Mouse (Mus musculus): ENCODE data around the gene Tmtc1.
A peak's percentile ranks its signal among the peaks of the same experiment; 100 is the strongest.

Gene Tmtc1

GRCm38 (mm10) chr6:148242304-148242703 is 201.9 kb downstream of the Tmtc1 start:
- DNase-seq (ENCODE audit: low read depth, low spot score) = no peak

DNA sequence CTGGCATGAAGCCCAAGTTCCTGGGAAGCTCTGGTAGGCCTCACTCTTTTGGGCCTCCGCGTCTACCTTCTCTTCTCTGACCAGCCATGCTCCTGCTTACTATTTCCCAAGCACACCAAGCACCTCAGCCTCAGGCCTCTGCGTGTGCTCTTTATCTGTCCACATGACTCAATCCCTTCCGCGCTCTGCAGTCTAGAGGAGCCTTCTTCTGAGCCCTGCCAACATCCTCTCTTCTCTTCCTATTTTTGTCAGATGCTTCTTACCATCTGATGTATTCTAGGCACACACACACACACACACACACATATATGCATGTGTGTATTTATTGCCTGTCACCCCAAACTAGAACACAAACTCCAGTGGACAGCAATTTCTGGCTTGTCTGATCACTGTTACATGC is 202.5 kb downstream of the Tmtc1 start:
- no peak for DNase-seq (ENCODE audit: low read depth, low spot score)

GRCm38 (mm10) chr6:148239311-148239710 is 204.9 kb downstream of the Tmtc1 start:
- no peak for DNase-seq (ENCODE audit: low read depth, low spot score)

- DNase-seq (ENCODE audit: low read depth, low spot score) = no peak
These were observed 206.7 kb downstream of the Tmtc1 start for GRCm38 (mm10) chr6:148237453-148237852.

GRCm38 (mm10) chr6:148234105-148234828 is 209.9 kb downstream of the Tmtc1 start:
- DNase-seq (ENCODE audit: low read depth, low spot score) = no peak

GRCm38 (mm10) chr6:148227542-148227941 is 216.6 kb downstream of the Tmtc1 start:
- no peak for DNase-seq (ENCODE audit: low read depth, low spot score)

GRCm38 (mm10) chr6:148222686-148223085 is 221.5 kb downstream of the Tmtc1 start:
- DNase-seq (ENCODE audit: low read depth, low spot score) = no peak

DNA sequence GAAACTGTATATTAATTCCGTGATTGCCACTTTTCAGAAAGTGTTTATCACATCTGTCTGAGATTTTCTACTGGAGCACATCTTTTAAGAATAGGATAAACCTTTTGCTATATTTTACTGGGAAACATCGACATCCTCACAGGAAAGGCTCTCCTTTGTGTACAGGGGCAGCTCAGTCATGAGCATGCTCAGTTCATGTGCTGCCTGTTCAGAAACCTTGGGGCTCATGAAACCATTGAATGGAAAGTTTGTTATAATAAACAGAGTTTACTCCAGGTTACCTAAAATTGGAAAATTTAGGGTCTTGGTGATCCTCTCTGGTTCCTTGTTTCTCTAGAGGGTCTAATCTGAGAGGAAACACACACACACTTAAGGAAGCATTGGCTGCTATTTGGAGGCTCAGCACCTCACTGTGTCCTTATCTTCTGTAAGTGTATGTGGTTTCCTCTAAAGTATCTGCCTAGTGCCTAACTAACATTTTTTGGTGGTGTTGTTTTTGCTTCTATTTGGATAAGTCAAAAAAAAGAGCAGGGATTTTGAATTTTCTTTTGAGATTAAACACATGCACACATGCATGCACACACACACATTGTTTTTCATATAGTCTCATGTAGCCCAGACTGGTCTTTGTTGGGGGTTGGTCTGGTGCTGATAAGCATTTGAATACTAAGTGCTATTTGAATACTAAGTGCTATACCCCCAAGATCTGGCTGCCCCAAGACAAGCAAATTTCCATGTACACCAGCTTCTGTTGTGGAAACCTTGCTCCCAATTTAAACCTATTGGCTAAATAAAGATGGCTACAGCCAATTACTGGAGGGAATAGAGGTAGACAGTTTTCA is 225.7 kb downstream of the Tmtc1 start:
- no peak for DNase-seq (ENCODE audit: low read depth, low spot score)

DNA sequence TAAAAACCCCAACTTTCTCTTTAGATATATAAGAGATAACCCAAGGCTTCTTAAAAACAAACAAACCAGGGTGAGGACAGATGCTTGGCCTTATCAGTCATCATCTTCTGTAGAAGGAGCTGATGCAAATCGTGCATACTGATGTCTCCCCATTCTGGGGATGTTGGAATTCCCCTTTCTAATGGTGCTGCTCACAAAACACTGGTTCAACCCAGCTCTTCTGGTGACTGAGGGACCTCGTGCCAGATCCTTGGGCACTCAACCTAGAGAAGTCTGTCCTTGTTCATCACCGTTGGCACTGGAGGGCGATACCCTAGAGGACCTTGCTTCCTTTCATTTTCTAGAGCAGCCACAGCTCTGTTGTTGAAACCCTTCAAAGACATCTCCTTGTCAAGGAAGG is 227.4 kb downstream of the Tmtc1 start:
- no peak for DNase-seq (ENCODE audit: low read depth, low spot score)

- DNase-seq (ENCODE audit: low read depth, low spot score) = peak; percentile 40
These were observed 229.4 kb downstream of the Tmtc1 start for GRCm38 (mm10) chr6:148214765-148215164.

DNA sequence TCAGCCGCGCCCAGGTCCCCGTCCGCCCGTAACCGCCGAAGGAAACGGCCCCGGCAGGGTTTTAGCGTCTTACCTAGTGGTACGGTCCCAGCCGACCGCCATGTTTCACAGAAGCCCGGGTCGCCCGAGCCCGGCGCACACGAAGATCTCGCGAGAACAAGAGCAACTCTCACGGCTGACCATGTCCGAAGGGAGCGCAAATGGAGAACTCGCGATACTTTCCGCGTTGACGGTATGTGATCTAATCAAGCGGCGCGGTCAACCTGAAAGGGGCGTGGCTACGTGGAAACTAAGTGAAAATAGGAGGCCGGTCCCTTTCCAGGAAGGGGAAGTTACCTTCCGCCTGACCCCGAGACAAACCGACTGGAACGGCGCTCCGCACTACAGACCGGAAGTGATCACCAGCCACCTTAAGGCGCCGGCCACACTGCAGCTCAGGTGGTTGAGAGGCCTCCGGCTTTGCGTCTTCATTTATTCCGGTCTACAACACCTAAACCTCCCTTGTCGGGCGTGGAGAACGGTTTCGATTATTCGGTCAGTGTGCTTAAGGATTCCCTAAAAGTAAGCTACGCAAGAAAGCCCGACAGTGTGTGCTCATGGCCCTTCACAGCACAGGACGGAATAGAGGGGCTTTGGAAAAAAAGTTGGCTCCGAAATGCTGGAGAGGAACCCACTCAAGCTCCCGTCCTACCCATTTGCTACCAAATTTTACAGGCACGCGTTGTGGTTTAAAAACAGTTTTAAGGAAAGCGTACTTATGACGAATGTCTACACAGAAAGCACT is 232.1 kb downstream of the Tmtc1 start, which contains the start of gene Ergic2:
Gene Ergic2, minus strand, starts transcription at position 478 of the 784 bp plus-strand sequence.
- DNase-seq (ENCODE audit: low read depth, low spot score) = peak; percentile 99

- DNase-seq (ENCODE audit: low read depth, low spot score) = no peak
These were observed 232.8 kb downstream of the Tmtc1 start for GRCm38 (mm10) chr6:148211391-148211876.

DNA sequence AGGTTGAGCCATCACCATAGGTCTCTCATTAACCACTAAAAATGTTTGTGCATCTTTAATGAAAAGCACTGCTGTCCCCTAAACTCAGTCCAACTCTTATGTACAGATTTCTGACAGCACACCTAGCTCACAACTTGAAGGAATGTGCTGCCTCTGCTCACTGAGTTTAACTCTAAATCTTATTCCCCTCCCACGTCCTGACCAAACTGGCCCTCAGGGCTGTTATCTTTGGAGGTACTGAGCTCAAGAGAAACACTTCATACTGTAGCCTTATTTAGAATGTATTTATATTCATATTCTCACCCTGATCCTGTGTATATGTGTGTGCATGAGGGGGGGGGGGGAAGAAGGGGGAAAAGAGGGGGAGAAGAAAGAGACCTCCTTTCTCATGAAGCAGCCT is 236.7 kb downstream of the Tmtc1 start:
- no peak for DNase-seq (ENCODE audit: low read depth, low spot score)

DNA sequence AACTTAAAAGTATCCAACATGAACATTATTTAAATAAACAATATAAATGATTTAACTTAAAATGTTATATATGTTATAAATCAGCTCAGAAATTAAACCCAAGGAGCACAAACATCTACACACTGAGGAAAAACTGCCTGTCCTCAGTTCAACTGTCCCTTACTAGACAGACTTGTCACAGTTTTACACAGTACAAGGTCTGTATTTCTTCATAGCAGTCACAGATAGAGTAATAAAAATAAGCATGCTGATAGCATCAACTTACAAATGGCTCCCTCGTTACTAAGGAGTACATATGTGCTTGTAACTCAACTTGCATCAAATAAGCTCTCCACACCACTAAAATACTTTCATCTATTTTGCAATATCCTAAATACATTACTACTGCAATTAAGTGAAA is 239.1 kb downstream of the Tmtc1 start:
- DNase-seq (ENCODE audit: low read depth, low spot score) = no peak

- no peak for DNase-seq (ENCODE audit: low read depth, low spot score)
These were observed 244.5 kb downstream of the Tmtc1 start for GRCm38 (mm10) chr6:148199729-148200128.

DNA sequence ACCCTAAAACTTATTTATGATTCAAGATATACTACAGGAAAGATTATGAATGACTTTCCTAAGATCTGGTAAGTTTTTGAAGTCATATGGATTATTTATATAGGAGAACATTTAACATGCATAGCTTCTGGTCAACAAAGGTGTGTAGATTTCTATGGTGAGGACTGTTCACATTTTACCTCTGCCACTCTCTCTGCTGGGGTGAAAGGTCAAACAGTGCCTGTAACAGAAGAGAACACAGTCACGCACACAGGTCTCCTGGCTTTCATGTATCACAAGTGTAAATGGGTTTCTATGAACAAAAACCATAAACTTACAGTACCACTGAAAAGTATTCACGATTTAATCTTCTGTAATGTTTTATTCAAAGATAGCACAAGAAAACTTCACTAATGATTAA is 245.0 kb downstream of the Tmtc1 start:
- DNase-seq (ENCODE audit: low read depth, low spot score) = no peak

- DNase-seq (ENCODE audit: low read depth, low spot score) = no peak
These were observed 250.1 kb downstream of the Tmtc1 start for GRCm38 (mm10) chr6:148193972-148194701.

DNA sequence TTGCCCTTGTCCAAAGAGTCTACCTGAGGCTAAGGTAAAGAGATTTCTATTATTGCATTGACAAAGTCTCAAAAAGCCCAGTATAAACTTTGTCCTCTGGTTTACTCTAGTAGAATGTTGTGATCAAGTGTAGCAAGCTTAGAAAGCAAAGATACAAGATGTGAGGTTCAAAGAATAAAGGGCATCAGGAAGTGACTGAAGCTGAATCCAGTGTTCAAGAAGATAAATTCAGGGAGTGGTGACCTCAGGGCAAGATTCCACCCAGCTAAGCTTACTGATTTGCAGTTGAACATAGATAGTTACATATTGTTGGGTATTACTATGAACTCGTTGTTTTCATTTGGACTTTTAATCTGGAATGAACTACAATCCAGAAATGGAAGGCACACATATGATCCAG is 258.5 kb downstream of the Tmtc1 start:
- DNase-seq (ENCODE audit: low read depth, low spot score) = no peak
